Mouse (Mus musculus): Measurements from ENCODE around the gene Cypt4. TPM values are rescaled to one million over a fixed set of nuclear protein-coding genes. Genes with fewer than 3 reads are reported as not detected.
"Not testable (repeated sequence)": the region's sequence is repeated elsewhere in the genome, so short reads cannot be mapped to it uniquely, and the experiment has no call there.

Gene Cypt4
- not detected in 2 replicates for polyA plus RNA-seq (2015; fragmentation: Nextera tagmentation; extraction: Ambion mirVana)

DNA sequence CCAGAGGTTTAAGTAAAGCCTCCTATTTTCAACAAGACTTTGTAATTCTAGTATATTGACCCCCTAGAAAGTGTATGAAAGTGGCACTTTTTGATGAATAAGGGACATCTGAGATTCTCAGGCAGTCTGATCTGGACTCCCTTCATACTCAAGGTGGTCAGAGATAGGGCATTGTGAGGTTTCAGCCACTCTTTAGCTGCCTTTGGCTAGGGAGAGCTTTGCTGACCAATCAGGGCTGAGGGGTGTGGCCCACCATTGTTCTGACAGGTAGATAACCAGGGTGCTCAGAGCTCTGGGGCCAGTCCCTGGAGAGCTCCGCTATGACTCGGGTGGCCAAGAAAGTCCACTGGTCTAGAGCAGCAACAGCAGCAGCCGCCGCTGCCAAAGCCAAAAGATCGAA is at the start of gene Cypt4:
Cypt4 (plus strand) TSS at position 301 of the 400 bp plus-strand sequence.
- Histone ChIP-seq H3K27ac (no peak within 1 kb of the TSS), H3K27me3 (no peaks in the 10 kb centered on the region), H3K9me3 (no peaks in the 10 kb centered on the region), H3K36me3 (no peaks in the 10 kb centered on the region), H3K4me1 (no peaks in the 10 kb centered on the region), H3K9ac (no peak within 1 kb of the TSS), H3K4me2 (no peak within 1 kb of the TSS), H3K4me3 (no peak within 1 kb of the TSS)
- WGBS = 93% methylated on average over 5 of the region's 5 CpGs
- ATAC-seq (ENCODE audit: insufficient number of reproducible peaks, insufficient read depth, low FRiP score, low TSS enrichment, low read depth) = no peak

DNA sequence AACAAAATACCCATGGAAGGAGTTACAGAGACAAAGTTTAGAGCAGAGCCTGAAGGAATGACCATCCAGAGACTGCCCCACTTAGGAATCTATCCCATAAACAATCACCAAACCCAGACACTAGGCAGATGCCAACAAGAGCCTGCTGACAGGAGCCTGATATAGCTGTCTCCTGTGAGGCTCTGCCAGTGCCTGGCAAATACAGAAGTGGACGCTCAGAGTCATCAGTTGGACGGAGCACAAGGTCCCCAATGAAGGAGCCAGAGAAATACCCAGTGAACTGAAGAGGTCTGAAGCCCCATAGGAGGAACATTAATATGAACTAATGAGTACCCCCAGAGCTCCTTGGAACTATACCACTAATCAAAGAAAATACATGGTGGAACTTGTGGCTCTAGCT is 12.3 kb downstream of the Cypt4 start:
- not testable (repeated sequence) for H3K4me1 ChIP-seq; ATAC-seq (ENCODE audit: insufficient number of reproducible peaks, insufficient read depth, low FRiP score, low TSS enrichment, low read depth); H3K4me2 ChIP-seq; H3K27ac ChIP-seq; H3K9ac ChIP-seq; H3K4me3 ChIP-seq; H3K36me3 ChIP-seq; H3K27me3 ChIP-seq; H3K9me3 ChIP-seq
- 90% methylated on average over 2 of the region's 2 CpGs for WGBS

Other genes with a start within 250 kb of the Cypt4 start
- gene Dpy19l1, start 122.1 kb upstream of the Cypt4 start, polyA plus RNA-seq (2015; fragmentation: Nextera tagmentation; extraction: Ambion mirVana) = 11.7 and 15.0 TPM in 2 replicates
- 0.32 and 0.70 TPM in 2 replicates for gene Dpy19l2, start 71.1 kb downstream of the Cypt4 start, polyA plus RNA-seq (2015; fragmentation: Nextera tagmentation; extraction: Ambion mirVana)
- 0.10 and 0.56 TPM in 2 replicates for gene Tbx20, start 149.1 kb downstream of the Cypt4 start, polyA plus RNA-seq (2015; fragmentation: Nextera tagmentation; extraction: Ambion mirVana)

Measured in embryonic facial prominence, embryonic 13.5 days (tissue).